Mouse (Mus musculus): ENCODE measurements around the gene Dhdds. TPM values are rescaled to one million over a fixed set of nuclear protein-coding genes. Genes with fewer than 3 reads are reported as not detected.
A peak's percentile ranks its signal among the peaks of the same experiment; 100 is the strongest.

Gene Dhdds
- total and polyA plus RNA-seq, 3 experiments: 21.6 to 28.8 (median 28.3) TPM

- no peaks in the 10 kb centered on the region for H3K4me1 ChIP-seq (ENCODE audit: control insufficient read depth, insufficient read depth, low read length)
- no peak overlapping the region for H3K4me3 ChIP-seq
- 67% methylated on average over 9 of the region's 9 CpGs for WGBS
- H3K79me2 ChIP-seq (replicated peaks; ENCODE audit: control insufficient read depth, insufficient read depth, low read length): no peaks in the 10 kb centered on the region
- H3K27ac ChIP-seq: no peak overlapping the region
- DNase-seq: no peak
- intact Hi-C loops (cut with DNase I): no loop called here
- no peaks in the 10 kb centered on the region for H3K36me3 ChIP-seq (ENCODE audit: control insufficient read depth, insufficient read depth, low read length)
- H3K9ac ChIP-seq (ENCODE audit: low read depth, low read length): no peak overlapping the region
- TF ChIP-seq EP300 (IDR thresholded peaks at IDR 0.05; ENCODE audit: insufficient read depth, low read depth, low read length): no peak
- TF ChIP-seq CTCF (IDR thresholded peaks at IDR 0.05): no peak
- TF ChIP-seq POLR2A (IDR thresholded peaks at IDR 0.05; ENCODE audit: insufficient read depth, low read depth, low read length): no peak
- no peaks in the 10 kb centered on the region for H3K27me3 ChIP-seq (ENCODE audit: control insufficient read depth, insufficient read depth, low read length)
Observed at GRCm38 (mm10) chr4:134025802-134026201, 25.1 kb upstream of the Dhdds start.

- no peaks in the 10 kb centered on the region for H3K36me3 ChIP-seq (ENCODE audit: control insufficient read depth, insufficient read depth, low read length)
- H3K4me1 ChIP-seq (ENCODE audit: control insufficient read depth, insufficient read depth, low read length): no peaks in the 10 kb centered on the region
- peak; percentile 56 to 79 for DNase-seq
- no peaks in the 10 kb centered on the region for H3K79me2 ChIP-seq (replicated peaks; ENCODE audit: control insufficient read depth, insufficient read depth, low read length)
- no peak overlapping the region for H3K9ac ChIP-seq (ENCODE audit: low read depth, low read length)
- peaks cover 11% of the 10 kb centered on the region for H3K27me3 ChIP-seq (ENCODE audit: control insufficient read depth, insufficient read depth, low read length)
- WGBS: 3% methylated on average over 11 of the region's 11 CpGs
- TF ChIP-seq POLR2A (IDR thresholded peaks at IDR 0.05; ENCODE audit: insufficient read depth, low read depth, low read length): no peak
- TF ChIP-seq CTCF (IDR thresholded peaks at IDR 0.05): no peak
- TF ChIP-seq EP300 (IDR thresholded peaks at IDR 0.05; ENCODE audit: insufficient read depth, low read depth, low read length): peak; percentile 76; the same call in 1 of the 2 replicates
- intact Hi-C loops (cut with DNase I): no loop called here
- H3K27ac ChIP-seq: no peak overlapping the region
- H3K4me3 ChIP-seq: no peak overlapping the region
Observed at GRCm38 (mm10) chr4:134020621-134021020, 19.9 kb upstream of the Dhdds start.

- no peak overlapping the region for H3K27ac ChIP-seq
- H3K79me2 ChIP-seq (replicated peaks; ENCODE audit: control insufficient read depth, insufficient read depth, low read length): no peaks in the 10 kb centered on the region
- H3K36me3 ChIP-seq (ENCODE audit: control insufficient read depth, insufficient read depth, low read length): no peaks in the 10 kb centered on the region
- DNase-seq: no peak
- H3K9ac ChIP-seq (ENCODE audit: low read depth, low read length): no peak overlapping the region
- no peaks in the 10 kb centered on the region for H3K4me1 ChIP-seq (ENCODE audit: control insufficient read depth, insufficient read depth, low read length)
- no peak overlapping the region for H3K4me3 ChIP-seq
- peaks cover 11% of the 10 kb centered on the region for H3K27me3 ChIP-seq (ENCODE audit: control insufficient read depth, insufficient read depth, low read length)
- TF ChIP-seq EP300 (IDR thresholded peaks at IDR 0.05; ENCODE audit: insufficient read depth, low read depth, low read length) (no peak), CTCF (IDR thresholded peaks at IDR 0.05) (no peak), POLR2A (IDR thresholded peaks at IDR 0.05; ENCODE audit: insufficient read depth, low read depth, low read length) (no peak)
- 5% methylated on average over 16 of the region's 16 CpGs for WGBS
- intact Hi-C loops (cut with DNase I): no loop called here
Observed at GRCm38 (mm10) chr4:134019641-134020351, 19.1 kb upstream of the Dhdds start.

DNA sequence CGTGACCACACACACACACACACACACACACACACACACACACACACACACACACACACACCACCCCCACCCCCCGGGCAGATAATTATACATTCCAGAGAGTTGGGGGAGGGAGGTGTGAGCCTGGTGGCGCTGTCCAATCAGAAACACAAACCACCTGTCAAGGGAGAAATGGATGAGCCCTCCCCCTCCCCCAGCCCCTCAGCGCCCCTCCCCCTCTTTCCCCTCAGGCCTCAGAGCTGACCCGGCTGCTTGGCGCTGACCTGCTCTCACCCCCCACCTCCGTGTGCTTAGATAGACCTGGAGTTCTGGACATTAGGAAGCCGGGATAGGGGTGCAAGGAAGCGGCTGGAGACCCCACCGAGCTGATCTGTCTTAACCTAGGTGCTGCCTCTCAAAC is 18.5 kb upstream of the Dhdds start:
- 2% methylated on average over 10 of the region's 10 CpGs for WGBS
- no peaks in the 10 kb centered on the region for H3K79me2 ChIP-seq (replicated peaks; ENCODE audit: control insufficient read depth, insufficient read depth, low read length)
- peaks cover 11% of the 10 kb centered on the region for H3K27me3 ChIP-seq (ENCODE audit: control insufficient read depth, insufficient read depth, low read length)
- H3K27ac ChIP-seq: no peak overlapping the region
- TF ChIP-seq CTCF (IDR thresholded peaks at IDR 0.05) (no peak), POLR2A (IDR thresholded peaks at IDR 0.05; ENCODE audit: insufficient read depth, low read depth, low read length) (no peak), EP300 (IDR thresholded peaks at IDR 0.05; ENCODE audit: insufficient read depth, low read depth, low read length) (no peak)
- H3K4me1 ChIP-seq (ENCODE audit: control insufficient read depth, insufficient read depth, low read length): no peaks in the 10 kb centered on the region
- DNase-seq: no peak
- H3K36me3 ChIP-seq (ENCODE audit: control insufficient read depth, insufficient read depth, low read length): no peaks in the 10 kb centered on the region
- intact Hi-C loops (cut with DNase I): no loop called here
- no peak overlapping the region for H3K4me3 ChIP-seq
- H3K9ac ChIP-seq (ENCODE audit: low read depth, low read length): no peak overlapping the region

DNA sequence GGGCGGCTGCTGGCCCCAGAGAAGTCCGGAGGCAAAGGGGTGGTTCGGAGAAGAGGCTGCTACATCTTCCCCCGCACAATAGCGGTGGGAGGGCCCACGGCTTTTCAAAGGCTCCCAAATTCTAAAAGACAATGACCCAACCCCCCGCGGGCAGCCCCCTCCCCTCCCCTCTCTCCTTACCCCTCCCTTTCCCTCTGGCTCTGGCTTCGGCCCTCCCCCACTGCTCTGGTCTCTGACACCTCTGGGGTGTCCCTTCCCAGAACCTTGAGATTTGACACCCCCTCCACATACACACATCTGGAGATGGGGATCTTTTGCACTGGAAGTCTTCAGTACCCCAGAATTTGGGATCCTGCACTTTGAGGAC is 18.0 kb upstream of the Dhdds start, which contains the start of gene Lin28a:
Gene Lin28a (minus strand): TSS at position 63 of the 367 bp plus-strand sequence.
- H3K4me1 ChIP-seq (ENCODE audit: control insufficient read depth, insufficient read depth, low read length): no peaks in the 10 kb centered on the region
- DNase-seq: no peak
- no peaks in the 10 kb centered on the region for H3K36me3 ChIP-seq (ENCODE audit: control insufficient read depth, insufficient read depth, low read length)
- peaks cover 11% of the 10 kb centered on the region for H3K27me3 ChIP-seq (ENCODE audit: control insufficient read depth, insufficient read depth, low read length)
- intact Hi-C loops (cut with DNase I): no loop called here
- TF ChIP-seq EP300 (IDR thresholded peaks at IDR 0.05; ENCODE audit: insufficient read depth, low read depth, low read length): no peak
- TF ChIP-seq POLR2A (IDR thresholded peaks at IDR 0.05; ENCODE audit: insufficient read depth, low read depth, low read length): no peak
- TF ChIP-seq CTCF (IDR thresholded peaks at IDR 0.05): no peak
- H3K27ac ChIP-seq: no peak within 1 kb of the TSS
- no peak within 1 kb of the TSS for H3K4me3 ChIP-seq
- H3K9ac ChIP-seq (ENCODE audit: low read depth, low read length): no peak within 1 kb of the TSS
- no peaks in the 10 kb centered on the region for H3K79me2 ChIP-seq (replicated peaks; ENCODE audit: control insufficient read depth, insufficient read depth, low read length)
- 0% methylated on average over 8 of the region's 9 CpGs for WGBS

GRCm38 (mm10) chr4:134018038-134018778 is 17.5 kb upstream of the Dhdds start:
- H3K9ac ChIP-seq (ENCODE audit: low read depth, low read length): no peak overlapping the region
- TF ChIP-seq CTCF (IDR thresholded peaks at IDR 0.05) (no peak), EP300 (IDR thresholded peaks at IDR 0.05; ENCODE audit: insufficient read depth, low read depth, low read length) (no peak), POLR2A (IDR thresholded peaks at IDR 0.05; ENCODE audit: insufficient read depth, low read depth, low read length) (no peak)
- no peaks in the 10 kb centered on the region for H3K4me1 ChIP-seq (ENCODE audit: control insufficient read depth, insufficient read depth, low read length)
- peaks cover 11% of the 10 kb centered on the region for H3K27me3 ChIP-seq (ENCODE audit: control insufficient read depth, insufficient read depth, low read length)
- no peak overlapping the region for H3K4me3 ChIP-seq
- no peaks in the 10 kb centered on the region for H3K79me2 ChIP-seq (replicated peaks; ENCODE audit: control insufficient read depth, insufficient read depth, low read length)
- no peaks in the 10 kb centered on the region for H3K36me3 ChIP-seq (ENCODE audit: control insufficient read depth, insufficient read depth, low read length)
- no peak for DNase-seq
- H3K27ac ChIP-seq: no peak overlapping the region
- WGBS: 2% methylated on average over 46 of the region's 46 CpGs
- intact Hi-C loops (cut with DNase I): no loop called here
